Mouse (Mus musculus) kidney, adult 2 months (tissue): ENCODE measurements around the gene Ccdc78.

Source experiments
- CTCF ChIP-seq: fragments of 200-500 bp; conservative IDR thresholded peaks from 2 replicates; pipeline ENCODE4 v1.5.1; 2011; ENCODE audit warnings: low read depth, mild to moderate bottlenecking, control low read depth, low read length, moderate library complexity, mixed read lengths; ENCODE audit not compliant: insufficient read depth, insufficient read length
- POLR2A ChIP-seq: fragments of 200-500 bp; IDR thresholded peaks from one replicate; pipeline ENCODE4 v1.6.1; 2011; ENCODE audit warnings: low read depth, low read length, control low read depth

DNA sequence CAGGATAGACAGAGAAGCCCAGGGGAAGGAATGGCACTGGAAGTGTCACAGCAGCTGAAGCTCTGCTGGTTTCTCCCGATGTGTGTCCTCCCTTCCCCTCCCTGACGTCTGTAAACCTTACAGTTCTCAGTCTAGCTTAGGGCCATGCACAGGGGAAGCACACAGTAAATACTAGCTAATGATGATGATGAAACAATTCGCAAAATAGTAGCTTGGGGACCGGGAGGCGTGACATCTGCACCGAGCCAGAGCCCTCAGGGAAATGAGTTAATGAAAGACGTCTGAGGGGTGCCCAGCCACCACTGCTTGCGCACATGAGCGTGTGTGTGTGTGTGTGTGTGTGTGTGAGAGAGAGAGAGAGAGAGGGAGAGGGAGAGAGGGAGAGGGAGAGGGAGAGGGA lies 17.0 kb upstream of the Ccdc78 start:
- TF ChIP-seq CTCF = no peak
- no peak for TF ChIP-seq POLR2A
